Mouse (Mus musculus) megakaryocyte, embryonic 14.5 days (primary cell): Measurements from ENCODE around the gene Ccnyl1. TPM values are rescaled to one million over a fixed set of nuclear protein-coding genes. Genes with fewer than 3 reads are reported as not detected.
A peak's percentile ranks its signal among the peaks of the same experiment; 100 is the strongest.
"Not testable (repeated sequence)": the region's sequence is repeated elsewhere in the genome, so short reads cannot be mapped to it uniquely, and the experiment has no call there.

ENCODE experiments used
- H3K27me3 ChIP-seq: replicated peaks from 2 replicates; pipeline ENCODE3; 2012; ENCODE audit warnings: inconsistent platforms
- H3K36me3 ChIP-seq: replicated peaks from 2 replicates; pipeline ENCODE3; 2012; ENCODE audit warnings: low read length, inconsistent platforms, mixed read lengths
- H3K4me1 ChIP-seq: 2 replicates; pipeline ENCODE4 v1.6.1; 2012; ENCODE audit warnings: inconsistent platforms
- H3K4me3 ChIP-seq: replicated peaks from 2 replicates; pipeline ENCODE3; 2012; ENCODE audit warnings: moderate library complexity, mild to moderate bottlenecking, inconsistent platforms
- H3K9me3 ChIP-seq: 2 replicates; pipeline ENCODE4 v1.6.1; 2012; ENCODE audit warnings: inconsistent platforms
- FLI1 ChIP-seq: IDR thresholded peaks from 2 replicates; pipeline ENCODE4 v1.6.1; 2012; ENCODE audit warnings: low read length, inconsistent platforms, mixed read lengths
- GATA1 ChIP-seq: IDR thresholded peaks from 3 replicates; pipeline ENCODE4 v1.6.1; 2012; ENCODE audit warnings: mixed read lengths, low read length, inconsistent platforms, borderline replicate concordance
- polyA plus RNA-seq: library from polyadenylated mRNA; stranded (reverse); fragments of >175 nt; gene quantifications from 2 replicates; pipeline ENCODE4 v1.2.3, GENCODE M21; 2012; ENCODE audit warnings: low replicate concordance; ENCODE audit not compliant: insufficient read depth

Gene Ccnyl1
- polyA plus RNA-seq, result 6.6 and 10.6 TPM in 2 replicates

DNA sequence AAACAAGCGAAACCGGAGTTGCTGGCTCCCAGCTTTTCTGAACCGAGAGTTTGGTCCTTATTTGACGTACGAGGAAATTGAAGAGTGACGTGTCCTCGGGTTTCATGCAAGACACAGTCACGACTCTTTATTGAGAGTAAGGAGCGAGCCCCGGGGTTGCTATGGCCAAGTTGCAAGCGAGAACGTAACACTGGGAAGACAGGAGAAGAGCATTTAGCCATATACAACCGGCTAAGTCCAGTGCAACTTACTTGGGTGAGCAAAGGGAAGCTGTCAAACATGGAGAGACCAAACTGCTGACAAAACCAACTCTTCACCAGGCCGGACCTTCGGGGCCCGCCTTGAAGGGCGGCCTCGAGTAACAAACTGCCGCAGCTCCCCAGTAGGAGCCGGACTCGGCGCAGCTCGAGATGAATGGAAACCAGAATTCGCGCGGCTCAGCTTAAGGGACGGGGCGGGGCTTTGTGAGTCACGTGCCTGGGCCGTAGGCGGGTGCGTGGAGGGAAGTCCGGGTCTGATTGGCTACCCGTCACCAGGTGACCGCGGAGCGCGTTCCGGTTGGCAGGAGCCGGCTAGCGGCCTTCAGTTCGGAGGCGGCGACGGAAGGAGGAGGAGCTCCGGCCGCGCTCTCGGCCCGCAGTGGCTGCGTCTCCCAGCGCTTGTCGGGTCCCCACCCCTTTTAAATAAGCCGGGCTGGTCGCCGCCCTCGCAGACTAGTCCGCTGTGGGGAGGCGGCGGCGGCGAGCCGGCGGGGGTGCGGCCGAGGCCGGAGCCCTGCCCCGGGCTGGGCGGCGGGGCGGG is at the start of gene Ccnyl1:
Ccnyl1 (plus strand) TSS at position 243 of the 801 bp plus-strand sequence.
- peaks cover 41% of the 10 kb centered on the region for H3K4me1 ChIP-seq
- no peaks in the 10 kb centered on the region for H3K36me3 ChIP-seq
- H3K9me3 ChIP-seq, result no peaks in the 10 kb centered on the region
- H3K27me3 ChIP-seq, result peaks cover 4% of the 10 kb centered on the region
- TF ChIP-seq FLI1 (no peak), GATA1 (no peak)
- peak within 1 kb of the TSS; percentile 94 for H3K4me3 ChIP-seq

DNA sequence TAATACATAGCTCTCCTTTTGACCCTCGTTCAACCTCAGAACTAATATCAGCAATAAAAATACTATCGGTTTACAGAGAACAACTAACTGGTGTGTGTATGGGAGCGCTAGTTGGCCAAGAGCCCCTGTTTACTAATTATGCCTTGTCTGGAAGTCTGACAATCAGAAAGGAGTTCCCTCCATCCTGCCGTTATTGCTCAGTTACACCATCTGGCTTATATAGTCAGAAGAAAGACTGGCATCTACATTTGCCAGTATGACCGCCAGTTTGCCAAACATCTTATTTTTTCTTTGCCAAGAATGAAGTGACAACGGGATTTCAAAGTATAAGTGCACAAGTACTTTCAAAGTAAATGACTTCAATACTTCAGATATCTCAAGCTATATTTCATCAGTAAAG is 49.2 kb upstream of the Ccnyl1 start:
- Histone ChIP-seq H3K4me1 (peaks cover 3% of the 10 kb centered on the region), H3K27me3 (no peaks in the 10 kb centered on the region), H3K36me3 (no peaks in the 10 kb centered on the region), H3K9me3 (0 out of 2 replicates have a peak, but pooled peaks cover under 1% of the 10 kb centered on the region), H3K4me3 (no peak overlapping the region)
- TF ChIP-seq FLI1, result no peak
- TF ChIP-seq GATA1, result no peak

DNA sequence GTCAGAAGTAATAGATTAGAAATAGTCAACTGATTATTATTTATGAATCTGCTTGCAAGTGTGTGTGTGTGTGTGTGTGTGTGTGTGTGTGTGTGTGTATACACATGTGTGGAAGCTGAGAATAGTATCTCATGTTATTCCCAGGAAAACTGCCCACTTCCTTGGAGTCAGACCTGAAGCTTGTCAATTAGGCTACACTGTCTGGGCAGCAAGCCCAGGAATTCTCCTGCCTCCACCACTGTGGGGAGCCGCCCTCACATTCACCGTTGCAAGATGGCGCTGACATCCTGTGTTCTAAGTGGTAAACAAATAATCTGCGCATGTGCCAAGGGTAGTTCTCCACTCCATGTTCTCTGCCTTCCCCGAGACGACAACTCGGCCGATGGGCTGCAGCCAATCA is 47.7 kb upstream of the Ccnyl1 start:
- H3K36me3 ChIP-seq, H3K9me3 ChIP-seq, H3K4me3 ChIP-seq, H3K27me3 ChIP-seq, H3K4me1 ChIP-seq: not testable (repeated sequence)

- TF ChIP-seq GATA1, result no peak
- TF ChIP-seq FLI1, result no peak
- Histone ChIP-seq H3K4me1 (peaks cover 7% of the 10 kb centered on the region; the same call in 1 of the 2 replicates), H3K36me3 (no peaks in the 10 kb centered on the region), H3K4me3 (no peak overlapping the region), H3K9me3 (0 out of 2 replicates have a peak, but pooled peaks cover 4% of the 10 kb centered on the region), H3K27me3 (peaks cover 3% of the 10 kb centered on the region)
Observed at GRCm38 (mm10) chr1:64644513-64644912, 45.7 kb upstream of the Ccnyl1 start.

DNA sequence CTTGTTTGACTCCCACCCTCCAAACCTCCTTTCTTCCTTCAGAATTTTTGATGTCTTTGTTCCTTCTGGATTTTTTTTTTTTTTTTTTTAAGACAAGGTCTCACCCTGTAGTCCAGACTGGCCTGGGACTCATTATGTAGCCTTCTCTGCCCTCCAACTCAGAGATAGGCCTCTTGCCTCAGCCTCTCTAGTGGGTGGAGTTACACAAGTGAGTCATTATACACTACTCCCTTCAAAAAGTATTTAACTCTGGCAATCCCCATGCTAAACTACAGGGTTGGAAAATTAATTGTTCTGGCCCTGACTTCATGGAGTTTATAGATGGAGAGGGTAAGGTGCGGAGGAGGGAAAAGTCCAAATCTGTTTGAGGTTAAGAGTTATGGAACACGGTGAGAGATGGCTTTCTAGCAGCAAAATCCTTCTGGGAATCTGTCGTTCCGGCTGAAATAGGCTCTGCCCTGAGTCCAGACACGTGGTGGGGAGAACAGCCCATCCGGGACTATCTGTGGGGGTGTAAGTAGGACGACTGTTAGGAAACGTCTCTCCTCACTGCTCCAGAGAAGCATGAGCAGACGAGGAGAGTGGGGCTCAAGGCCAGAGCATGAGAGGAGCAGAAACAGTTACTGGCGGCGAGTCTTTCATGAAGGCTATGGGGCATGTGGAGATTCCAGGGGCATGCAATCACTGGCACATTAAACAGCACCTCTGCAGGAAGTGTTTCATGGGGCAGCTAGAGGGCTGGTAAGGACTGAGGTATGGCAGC is 40.7 kb upstream of the Ccnyl1 start:
- TF ChIP-seq FLI1, result no peak
- no peak for TF ChIP-seq GATA1
- H3K27me3 ChIP-seq, result peaks cover 10% of the 10 kb centered on the region
- H3K9me3 ChIP-seq, result 0 out of 2 replicates have a peak, but pooled peaks cover 6% of the 10 kb centered on the region
- H3K4me1 ChIP-seq, result peaks cover 10% of the 10 kb centered on the region
- H3K4me3 ChIP-seq, result no peak overlapping the region
- H3K36me3 ChIP-seq, result no peaks in the 10 kb centered on the region

- TF ChIP-seq GATA1, result no peak
- TF ChIP-seq FLI1, result no peak
- Histone ChIP-seq H3K9me3 (0 out of 2 replicates have a peak, but pooled peaks cover 2% of the 10 kb centered on the region), H3K36me3 (no peaks in the 10 kb centered on the region), H3K27me3 (peaks cover 8% of the 10 kb centered on the region), H3K4me3 (no peak overlapping the region), H3K4me1 (peaks cover 15% of the 10 kb centered on the region)
Observed at GRCm38 (mm10) chr1:64653701-64654100, 36.6 kb upstream of the Ccnyl1 start.

DNA sequence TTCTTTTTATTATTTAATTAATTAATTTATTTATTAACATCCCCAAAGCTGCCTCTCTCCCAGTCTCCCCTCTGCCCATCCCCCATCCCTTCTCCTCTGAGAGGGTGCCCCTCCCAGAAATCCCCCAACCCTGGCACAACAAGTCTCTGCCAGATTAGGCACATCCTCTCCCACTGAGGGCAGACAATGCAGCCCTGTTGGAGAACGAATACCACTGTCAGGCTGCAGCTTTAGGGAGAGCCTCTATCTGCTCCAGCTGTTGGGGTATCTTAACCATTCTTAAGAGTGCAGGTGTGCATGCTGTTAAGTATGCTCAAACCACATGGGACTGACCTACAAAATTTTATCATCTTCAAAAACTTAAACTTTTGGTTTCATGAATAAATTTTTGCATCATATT is 34.8 kb upstream of the Ccnyl1 start:
- Histone ChIP-seq H3K9me3 (0 out of 2 replicates have a peak, but pooled peaks cover 2% of the 10 kb centered on the region), H3K27me3 (peaks cover 4% of the 10 kb centered on the region), H3K4me1 (peaks cover 19% of the 10 kb centered on the region; the same call in 1 of the 2 replicates), H3K4me3 (no peak overlapping the region), H3K36me3 (no peaks in the 10 kb centered on the region)
- no peak for TF ChIP-seq FLI1
- no peak for TF ChIP-seq GATA1

GRCm38 (mm10) chr1:64656423-64657129 is 33.7 kb upstream of the Ccnyl1 start:
- peaks cover 2% of the 10 kb centered on the region for H3K27me3 ChIP-seq
- no peak overlapping the region for H3K4me3 ChIP-seq
- no peaks in the 10 kb centered on the region for H3K9me3 ChIP-seq
- H3K36me3 ChIP-seq, result no peaks in the 10 kb centered on the region
- no peak for TF ChIP-seq FLI1
- H3K4me1 ChIP-seq, result peaks cover 22% of the 10 kb centered on the region; the same call in 1 of the 2 replicates

- H3K27me3 ChIP-seq, result peaks cover 2% of the 10 kb centered on the region
- no peaks in the 10 kb centered on the region for H3K36me3 ChIP-seq
- H3K4me1 ChIP-seq, result peaks cover 22% of the 10 kb centered on the region; the same call in 1 of the 2 replicates
- H3K9me3 ChIP-seq, result no peaks in the 10 kb centered on the region
- TF ChIP-seq FLI1 (no peak), GATA1 (no peak)
- H3K4me3 ChIP-seq, result no peak overlapping the region
Observed at GRCm38 (mm10) chr1:64658876-64659275, 31.4 kb upstream of the Ccnyl1 start.
